Mouse (Mus musculus) inflammation-experienced regulatory T-cells, adult 16 weeks (primary cell): ENCODE data around the gene Tmem266. TPM values are rescaled to one million over a fixed set of nuclear protein-coding genes. Genes with fewer than 3 reads are reported as not detected.

Source experiments
- polyA plus RNA-seq: library from polyadenylated mRNA; unstranded; fragments of 100-300 nt; shearing (Covaris generic); gene quantifications from one replicate; pipeline ENCODE4 v1.2.1, GENCODE M21; 2017

Gene Tmem266
- polyA plus RNA-seq: not detected

DNA sequence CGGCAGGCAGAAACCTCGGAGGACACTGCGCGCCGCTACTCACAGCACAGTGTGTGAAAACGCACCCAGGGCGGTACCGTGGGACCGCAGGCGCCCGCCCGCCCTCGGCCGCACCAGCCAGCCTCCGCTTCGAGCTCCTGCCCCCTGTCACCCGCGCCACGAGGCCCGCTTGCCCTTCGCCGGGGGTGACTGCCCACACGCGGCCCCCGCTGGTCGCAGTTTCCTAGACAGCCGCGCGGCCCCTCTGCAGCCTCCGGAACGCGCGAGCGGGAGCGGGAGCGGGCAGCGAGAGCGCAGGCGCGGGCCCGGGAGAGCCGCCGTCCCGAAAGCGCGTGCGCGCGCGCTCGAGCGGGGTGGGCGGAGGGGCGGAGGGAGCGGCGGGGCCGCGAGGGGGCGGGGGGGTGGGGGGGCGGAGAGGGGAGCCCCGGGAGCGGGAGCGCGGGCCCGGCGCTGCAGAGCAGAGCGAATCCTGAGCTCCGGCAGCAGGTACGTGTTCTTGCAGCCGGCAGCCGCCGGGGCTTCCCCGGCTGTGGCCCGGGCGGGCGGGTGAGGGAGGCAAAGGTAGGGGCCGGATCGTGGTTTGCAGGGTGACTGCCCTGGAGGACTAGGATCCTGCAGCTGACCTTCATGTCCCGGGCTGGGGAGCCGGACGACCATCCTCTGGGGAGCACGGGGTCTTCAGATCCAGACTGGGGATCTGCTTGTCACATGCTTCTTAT is at the start of gene Tmem266, which contains the start of gene Nrg4:
Gene Tmem266, plus strand, starts transcription at position 399 of the 719 bp plus-strand sequence.
Gene Nrg4, minus strand, starts transcription at position 330 of the 719 bp plus-strand sequence.

Other genes starting within 250 kb of the Tmem266 start
- gene Ube2q2, start 178.1 kb upstream of the Tmem266 start, polyA plus RNA-seq: 11.3 TPM
- gene Fbxo22, start 118.0 kb upstream of the Tmem266 start, polyA plus RNA-seq: 69.3 TPM
- gene Nrg4, start 69 bp upstream of the Tmem266 start, polyA plus RNA-seq: 3.5 TPM
- gene Etfa, start 185.3 kb downstream of the Tmem266 start, polyA plus RNA-seq: 131 TPM
- not detected for gene Isl2, start 211.8 kb downstream of the Tmem266 start, polyA plus RNA-seq